Mouse (Mus musculus): ENCODE data around the gene Nes.

Nes gene

DNA sequence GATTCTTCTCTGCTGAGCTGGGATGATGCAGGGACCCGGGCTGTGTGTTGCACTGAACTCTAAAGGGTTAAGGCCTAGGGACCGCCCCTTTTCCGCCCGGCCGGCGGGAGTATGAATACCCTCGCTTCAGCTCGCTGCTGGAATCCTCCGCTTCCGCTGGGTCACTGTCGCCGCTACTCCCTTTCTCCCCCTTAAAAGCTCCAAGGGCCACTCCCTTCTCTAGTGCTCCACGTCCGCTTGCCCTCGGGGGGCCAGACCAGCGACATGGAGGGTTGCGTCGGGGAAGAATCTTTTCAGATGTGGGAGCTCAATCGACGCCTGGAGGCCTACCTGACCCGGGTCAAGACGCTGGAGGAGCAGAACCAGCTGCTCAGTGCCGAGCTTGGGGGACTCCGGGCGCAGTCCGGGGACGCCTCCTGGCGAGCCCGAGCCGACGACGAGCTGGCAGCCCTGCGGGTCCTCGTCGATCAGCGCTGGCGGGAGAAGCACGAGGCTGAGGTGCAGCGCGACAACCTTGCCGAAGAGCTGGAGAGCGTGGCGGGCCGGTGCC is at the start of gene Nes:
TSS of gene Nes (plus strand) at position 140 of the 550 bp plus-strand sequence.
- DNase-seq (ENCODE audit: low spot score), result peak; percentile 38

DNA sequence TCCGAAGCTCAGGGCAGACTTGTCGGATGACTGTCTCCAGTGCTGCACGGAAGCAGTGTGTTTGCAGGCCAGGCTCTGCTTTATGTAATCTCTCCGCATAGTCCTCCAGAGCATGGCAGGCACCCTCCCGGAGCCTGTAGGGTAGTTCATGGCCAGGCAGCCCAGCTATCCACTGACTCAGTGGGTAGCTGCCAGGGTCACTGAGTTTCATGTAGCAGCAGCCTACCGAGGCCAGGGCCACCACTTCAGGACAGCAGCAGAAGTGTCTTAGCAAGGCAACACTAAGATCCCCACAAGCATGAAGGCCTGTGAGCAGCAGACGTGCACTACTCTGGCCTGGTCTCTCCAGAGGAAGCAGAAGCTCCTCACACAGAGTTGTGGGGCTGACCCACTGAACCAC is 45.9 kb upstream of the Nes start:
- DNase-seq (ENCODE audit: low spot score), result no peak

DNA sequence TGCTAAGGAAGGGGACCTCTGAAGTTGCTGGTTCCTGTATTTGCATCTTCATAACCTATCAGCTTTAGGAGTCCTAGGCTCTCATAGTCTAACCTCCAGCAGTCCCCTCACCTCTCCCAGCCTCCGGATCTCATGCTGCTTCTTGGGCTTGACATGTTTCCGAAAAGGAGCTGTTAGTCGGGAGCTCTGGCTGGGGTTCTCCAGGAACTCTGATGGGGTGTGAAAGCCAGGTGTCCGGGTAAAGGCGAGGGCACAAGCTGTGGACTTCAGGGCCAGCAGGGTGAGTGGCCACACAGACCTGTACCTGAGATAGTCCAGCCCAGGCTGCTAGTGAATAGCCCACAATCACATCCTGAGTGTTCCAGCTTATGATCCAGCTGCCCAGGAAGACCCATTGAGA is 43.4 kb upstream of the Nes start:
- DNase-seq (ENCODE audit: low spot score), result no peak

DNA sequence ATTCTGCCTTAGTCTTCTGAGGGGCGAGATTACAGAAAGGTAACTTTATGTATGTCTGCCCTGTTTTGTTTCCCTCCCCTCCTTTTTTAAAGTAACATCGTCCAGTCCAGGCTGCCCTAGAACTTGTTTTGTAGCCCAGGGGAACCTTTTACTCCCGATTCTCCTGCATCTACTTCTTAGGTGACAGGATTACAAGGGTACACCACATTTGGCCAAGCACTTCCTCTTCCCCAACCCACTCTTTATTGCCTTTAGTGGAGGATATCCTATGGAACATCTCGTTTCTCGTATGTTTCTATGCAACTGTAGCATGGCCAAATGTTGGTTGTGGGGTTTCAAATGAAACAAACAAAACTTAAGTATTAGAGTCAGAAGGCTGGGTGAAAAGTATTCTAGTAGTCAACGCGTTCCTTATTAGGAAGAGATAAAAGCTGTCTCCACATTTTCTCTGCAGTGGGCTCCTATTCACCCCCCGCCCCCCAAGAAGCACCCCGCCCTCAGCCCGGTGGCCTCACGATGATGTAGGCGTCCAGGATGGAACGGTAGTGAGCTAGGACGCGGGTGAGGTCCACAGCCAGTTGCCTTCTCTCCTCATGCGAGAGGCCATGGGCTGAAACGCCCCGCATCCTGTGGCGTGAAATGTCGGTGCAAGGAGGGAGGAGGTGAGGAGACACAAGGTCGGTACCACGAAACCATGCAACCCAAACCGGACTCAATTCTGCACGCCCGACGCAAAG is 41.4 kb upstream of the Nes start:
- no peak for DNase-seq (ENCODE audit: low spot score)

DNA sequence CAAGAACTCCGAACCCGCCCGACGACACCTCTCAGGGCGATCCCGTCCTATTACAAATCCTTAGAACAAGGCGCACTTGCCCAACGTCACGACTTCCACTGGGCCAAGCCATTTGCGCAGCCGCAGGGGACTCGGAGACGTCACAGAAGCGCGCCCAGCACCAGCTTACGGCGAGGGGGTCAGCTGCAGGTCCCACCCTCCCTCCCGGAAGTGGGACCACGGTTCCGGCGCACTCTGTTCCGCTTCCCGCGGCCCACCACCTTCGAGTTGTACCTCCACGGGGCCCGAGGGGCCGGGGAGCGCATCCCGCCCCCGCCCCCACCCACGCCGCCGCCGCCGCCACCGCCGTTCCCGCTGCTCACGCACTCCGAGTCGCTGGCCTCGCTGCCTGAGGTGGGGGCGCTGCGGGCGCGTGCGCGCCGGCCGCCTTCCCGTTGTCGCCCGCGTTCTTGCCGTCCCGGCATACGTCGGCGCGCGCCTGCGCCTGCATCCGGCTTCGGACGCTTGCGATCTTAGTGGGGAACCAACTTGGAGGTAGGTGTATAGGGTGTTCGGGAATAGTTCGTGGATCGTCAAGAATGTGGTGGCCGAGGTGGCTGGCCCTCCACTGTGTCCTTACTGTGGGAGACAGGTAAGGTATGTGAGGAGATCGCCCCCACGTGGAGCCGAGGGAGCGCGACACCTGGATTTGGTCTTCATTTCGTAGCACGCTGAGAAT is 40.6 kb upstream of the Nes start, which contains the start of the genes Isg20l2 and Rrnad1:
TSS of gene Isg20l2 (plus strand) at position 237 of the 718 bp plus-strand sequence.
TSS of gene Rrnad1 (minus strand) at position 640 of the 718 bp plus-strand sequence.
- DNase-seq (ENCODE audit: low spot score), result peak; percentile 94

DNA sequence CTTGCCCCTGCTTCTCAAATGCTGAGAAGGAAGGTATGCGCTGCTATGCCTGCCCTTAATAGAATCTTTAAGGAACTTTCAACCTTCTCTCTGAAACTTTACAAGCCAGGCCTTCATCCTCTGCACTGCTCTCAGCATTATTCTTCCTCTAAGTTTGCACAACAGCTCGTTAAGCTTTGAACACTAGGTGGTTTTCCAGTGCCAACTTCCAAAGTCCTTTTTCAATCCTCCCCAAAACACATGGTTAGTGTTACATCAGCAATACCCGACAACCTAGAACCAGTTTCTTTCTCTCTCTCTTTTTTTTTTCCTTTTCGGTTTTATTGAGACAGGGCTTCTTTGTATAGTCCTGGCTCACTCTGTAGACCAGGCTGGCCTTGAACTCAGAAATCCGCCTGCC is 36.9 kb upstream of the Nes start:
- no peak for DNase-seq (ENCODE audit: low spot score)

DNA sequence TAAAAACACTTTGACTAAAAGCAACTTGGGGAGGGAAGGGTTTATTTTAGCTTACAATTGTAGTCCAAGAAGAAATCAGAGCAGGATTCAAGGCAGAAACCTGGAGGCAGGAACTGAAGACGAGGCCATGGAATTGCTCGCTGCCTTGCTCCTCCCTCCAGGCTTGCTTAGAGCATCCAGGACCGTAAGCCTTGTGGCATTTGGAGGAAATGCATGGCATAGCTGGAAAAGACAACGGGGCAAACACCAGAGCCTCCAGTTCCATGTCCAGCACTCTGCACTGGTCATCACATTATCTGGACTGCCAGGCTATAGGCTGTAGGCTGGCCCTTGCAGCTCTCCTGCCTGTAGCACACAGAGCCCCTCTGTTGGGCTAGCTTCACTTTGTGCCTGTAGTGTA is 36.4 kb upstream of the Nes start:
- DNase-seq (ENCODE audit: low spot score), result no peak

DNA sequence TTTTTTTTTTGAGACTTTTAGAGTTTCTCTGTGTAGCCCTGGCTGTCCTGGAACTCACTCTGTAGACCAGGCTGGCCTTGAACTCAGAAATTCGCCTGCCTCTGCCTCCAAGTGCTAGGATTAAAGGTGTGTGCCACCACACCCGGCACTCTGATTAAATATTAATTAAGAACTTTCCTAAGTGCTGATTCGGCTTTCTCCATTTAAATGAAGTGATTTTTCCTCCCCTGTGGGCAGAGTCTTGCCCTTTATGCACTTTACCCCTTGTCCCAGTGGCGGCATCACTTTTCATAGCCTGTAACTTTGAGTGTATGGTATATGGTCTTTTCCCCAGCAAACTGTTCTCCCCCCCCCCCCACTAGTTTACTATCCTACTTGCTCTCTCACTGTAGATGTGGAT is 35.7 kb upstream of the Nes start:
- no peak for DNase-seq (ENCODE audit: low spot score)

DNA sequence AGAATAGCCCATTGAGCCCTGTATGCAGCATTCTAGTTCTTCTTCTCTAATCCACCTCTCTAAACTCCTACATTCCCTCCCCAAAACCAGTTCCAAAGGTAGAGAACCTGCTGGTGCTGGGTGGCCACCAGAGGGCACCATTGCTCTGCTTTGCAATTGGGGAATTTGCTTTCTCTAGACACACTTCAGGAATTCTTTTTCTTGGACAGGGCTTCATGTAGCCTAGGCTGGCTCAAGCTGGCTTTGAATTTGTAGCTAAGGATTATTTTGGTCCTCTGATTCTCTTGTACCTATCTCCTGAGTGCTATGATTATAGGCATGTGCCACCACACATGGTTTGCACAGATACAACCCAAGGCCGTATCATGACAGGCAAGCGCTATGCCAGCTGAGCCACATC is 35.1 kb upstream of the Nes start:
- DNase-seq (ENCODE audit: low spot score), result peak; percentile 88

DNA sequence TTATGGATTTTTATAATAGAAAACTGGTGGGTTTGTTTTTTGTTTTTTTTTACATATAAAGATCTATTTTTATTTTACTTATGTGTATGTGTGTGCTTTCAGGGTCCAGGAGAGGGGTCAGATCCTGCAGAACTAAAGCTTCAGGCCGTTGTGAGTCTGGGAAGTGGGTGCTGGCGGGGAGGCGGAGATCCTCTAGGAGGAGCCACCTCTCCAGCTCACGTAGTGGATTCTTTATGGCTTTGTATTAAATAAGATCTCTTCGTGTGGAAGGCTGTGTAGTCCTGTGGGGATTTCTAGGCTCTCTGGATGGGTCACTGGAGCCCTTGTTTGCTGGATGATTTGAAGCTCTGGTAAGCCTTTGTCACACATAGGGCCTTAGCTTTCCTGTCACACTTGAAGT is 30.3 kb upstream of the Nes start:
- DNase-seq (ENCODE audit: low spot score), result no peak

DNA sequence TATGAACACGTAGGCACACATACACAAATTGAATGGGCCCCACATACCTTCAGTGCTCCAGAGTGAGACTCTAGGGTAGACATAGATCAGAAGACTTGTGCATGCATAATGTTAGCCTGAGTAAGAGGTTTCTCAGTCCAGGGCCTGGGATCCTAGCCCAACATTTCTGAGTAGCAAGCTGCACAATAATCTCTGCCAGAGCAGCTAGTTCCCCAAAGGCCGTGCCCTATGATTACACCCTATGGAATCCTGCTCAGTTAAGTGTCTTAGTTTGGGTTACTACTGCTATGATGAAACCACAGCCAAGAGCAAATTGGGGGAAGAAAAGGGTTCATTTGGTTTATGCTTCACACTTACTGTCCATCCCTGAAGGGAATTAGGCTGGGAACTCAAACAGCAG is 28.4 kb upstream of the Nes start:
- DNase-seq (ENCODE audit: low spot score), result no peak

DNA sequence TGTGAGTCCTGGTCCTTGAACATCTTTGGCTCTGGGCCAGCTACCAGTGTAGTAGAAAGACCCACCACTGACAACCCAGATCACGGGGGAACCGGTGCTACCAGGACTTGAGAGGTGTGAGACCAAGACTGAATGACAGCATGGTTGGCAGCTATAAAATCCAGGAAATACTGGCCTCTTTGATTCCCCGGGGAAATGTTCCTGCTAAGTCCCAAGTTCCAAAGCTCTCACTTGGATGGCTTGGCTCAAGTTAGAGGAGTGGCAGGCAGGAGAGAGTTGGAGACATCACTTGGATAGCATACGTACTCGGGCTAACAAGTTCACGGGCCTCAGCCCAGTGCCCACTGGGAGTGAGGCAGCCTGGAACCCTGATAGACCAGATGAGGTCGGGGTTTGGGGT is 27.3 kb upstream of the Nes start:
- DNase-seq (ENCODE audit: low spot score), result no peak

DNA sequence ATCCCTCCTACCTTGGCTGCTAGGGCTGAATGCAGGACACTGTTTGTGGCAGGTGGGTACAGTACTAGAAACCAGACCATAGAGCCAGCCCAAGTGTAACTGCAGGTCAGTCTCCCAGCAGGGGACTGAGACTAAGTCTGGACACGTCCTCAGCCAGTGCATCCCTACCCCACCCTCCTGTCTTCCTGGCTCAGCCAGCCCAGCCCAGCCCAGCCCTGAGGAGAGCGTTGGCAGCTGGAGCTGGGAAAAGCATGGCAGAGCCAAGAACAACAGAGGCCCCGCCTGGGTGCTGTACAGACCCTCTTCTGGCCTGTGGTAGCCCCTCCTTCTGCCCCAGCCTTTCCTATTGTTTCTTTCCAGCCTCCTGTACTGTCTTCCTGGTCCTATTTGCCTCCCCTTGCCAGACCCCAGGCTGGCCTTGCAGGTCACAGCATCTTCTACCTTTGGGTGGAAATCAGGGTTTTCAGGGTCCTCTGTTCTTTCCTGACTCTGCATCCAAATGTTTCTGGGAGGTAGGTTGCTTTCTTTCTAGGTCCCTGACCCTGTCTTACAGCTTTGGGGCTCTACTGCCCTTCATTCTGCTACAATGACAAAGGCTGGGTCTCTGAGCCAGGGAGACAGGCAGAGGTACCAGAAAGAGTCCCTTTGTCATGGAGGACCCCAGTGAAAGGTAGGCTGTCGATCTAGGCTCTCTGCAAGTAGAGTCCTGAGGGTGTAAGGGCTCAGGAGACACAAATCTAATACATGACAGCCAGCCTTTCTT is 25.9 kb upstream of the Nes start:
- DNase-seq (ENCODE audit: low spot score), result no peak

DNA sequence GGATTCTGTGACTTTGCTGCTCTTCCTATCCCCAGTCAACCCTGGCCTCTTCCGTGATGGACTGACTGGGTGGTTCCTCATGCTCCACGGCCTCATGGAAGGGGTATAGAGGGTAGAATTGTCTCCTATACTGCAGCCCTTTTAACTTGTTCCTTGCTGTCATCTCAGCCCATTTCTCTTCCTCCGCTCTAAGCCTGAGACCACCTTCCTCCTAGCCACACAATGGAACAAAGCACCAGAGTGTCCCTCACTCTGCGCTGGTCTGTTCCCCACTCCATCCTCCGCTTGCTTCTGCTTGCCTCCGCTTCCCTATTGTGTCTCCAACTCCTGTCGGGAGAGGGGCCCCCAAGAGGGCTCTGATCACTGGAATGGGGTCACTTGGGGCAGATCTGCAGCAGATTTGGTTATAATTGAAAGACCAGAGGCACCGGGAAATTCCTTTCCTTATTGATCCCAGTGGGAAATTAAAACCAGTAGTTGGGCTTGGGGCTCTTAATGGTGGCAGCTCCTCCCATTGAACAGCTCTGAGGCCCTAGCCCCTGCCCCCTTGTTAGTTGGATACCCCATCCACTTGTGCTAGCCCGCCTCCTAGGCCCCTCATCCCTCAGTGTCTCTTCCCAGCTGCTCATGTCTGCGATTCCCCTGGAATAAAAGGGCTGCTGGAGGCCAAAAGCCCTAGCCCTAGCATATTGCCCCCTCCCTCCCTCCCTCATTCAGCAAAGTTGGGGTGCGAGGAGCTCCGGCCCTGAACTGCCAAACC is 24.9 kb upstream of the Nes start:
- no peak for DNase-seq (ENCODE audit: low spot score)

DNA sequence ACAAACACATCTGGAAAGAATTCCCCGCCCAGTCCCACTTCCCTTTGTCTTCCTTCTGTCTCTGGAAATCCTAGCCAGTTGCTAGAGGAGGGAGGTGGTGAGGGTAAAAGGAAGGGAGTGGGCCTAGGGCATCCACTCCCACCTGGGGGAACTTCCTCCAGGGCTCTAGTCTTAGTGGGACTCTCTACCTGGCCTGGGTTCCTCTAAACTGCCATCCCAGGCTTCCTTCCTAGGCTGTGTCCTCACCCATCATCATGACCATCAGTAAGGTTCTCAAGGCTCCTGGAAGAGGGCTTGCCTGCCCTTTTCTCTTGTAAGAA is 24.4 kb upstream of the Nes start:
- no peak for DNase-seq (ENCODE audit: low spot score)

DNA sequence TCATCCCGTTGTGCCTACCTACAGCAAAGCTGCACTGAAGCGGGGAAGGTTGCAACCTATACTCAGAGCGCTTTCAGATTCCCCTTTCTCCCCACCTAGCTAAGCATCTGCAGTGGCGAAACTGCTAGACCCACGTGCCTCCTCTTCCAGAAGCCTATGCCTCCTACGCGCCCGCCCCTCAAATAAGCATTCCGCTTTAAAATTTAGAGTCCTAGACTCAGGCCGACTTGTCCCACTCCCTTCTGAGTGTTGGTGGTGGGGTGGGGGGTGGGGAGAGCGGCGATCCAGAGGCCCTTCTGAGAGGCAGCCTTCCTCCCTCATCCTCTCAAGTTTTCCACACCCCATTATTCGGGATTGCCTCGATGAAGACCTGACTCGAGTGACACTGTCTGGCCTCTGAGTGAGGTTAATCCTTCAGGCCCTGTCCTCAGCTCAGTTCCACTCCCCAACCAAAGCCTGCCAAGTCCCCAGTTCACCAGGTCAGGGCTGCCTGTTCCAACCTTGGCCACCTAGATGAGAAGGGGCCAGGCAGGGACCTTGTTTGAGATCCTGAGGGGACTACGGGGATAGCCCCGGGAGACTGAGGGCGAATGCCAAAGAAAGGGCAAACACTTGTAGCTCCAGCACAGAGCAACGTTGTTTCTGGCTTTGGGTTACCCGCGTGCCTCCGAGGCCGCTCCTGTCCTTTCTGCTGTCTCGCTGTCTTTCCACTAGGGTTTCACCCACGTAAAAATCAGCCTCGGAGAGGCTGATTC is 23.6 kb upstream of the Nes start:
- no peak for DNase-seq (ENCODE audit: low spot score)

DNA sequence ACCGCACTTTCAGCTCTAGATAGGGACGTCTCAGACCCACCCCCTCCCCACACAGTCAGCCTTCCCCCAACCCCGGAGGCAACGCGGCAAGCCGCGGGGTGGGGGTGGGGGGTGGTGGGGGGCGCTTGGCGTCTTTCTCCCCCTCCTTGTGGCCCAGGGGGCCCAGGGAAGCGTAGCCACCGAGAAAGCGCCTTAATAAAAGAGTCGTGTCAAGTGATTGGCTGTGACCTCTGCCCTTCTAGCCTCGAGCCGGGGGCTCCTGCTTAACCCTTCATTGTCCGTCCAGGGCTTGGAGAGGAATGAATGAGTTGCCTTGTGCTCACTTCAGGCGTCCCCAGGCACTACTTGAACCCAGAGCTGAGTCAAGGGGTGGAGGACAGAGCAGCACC is 23.1 kb upstream of the Nes start:
- DNase-seq (ENCODE audit: low spot score), result no peak

DNA sequence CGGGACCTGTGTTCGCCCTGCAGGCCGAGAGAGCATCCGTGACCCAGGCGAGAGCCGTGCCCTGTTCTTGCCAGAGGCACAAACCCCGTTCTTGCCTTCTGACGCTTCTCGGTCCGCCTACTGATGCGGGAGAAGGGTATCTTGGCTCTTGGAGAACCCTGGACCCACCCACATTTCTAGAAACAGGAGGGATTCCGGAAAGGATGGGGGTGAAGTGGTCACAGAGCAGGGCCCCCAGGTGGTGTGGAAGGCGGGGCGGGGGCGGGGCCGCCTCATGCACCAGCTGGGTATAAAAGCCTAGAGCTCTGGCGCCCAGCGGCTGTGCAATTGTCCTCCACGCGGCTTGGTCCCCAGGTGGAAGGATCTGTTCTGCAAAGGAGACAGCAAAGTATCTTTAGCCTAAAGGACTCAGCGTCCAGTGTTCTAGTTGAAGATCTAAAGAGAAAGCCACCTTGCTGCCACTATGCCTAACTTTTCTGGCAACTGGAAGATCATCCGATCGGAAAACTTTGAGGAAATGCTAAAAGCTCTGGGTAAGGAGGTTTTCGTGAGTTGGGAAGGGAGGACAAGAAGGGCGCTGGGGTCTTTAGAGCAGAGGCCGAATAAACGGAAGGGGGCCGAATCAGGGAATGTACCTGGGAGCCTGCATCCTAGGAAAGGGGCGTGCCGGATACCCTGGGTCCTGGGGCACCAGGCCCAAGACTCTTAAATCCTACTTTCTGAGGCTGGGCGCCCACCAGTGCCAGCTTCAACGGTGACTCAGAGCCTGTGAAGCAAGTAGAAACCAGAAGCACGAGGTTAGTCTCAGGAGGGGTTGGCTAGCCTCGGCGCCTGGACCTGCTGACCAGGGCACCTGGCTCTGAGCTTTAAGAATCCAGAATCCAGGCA is 22.3 kb upstream of the Nes start, which contains the start of gene Crabp2:
TSS of gene Crabp2 (plus strand) at position 289 of the 888 bp plus-strand sequence.
- no peak for DNase-seq (ENCODE audit: low spot score)

DNA sequence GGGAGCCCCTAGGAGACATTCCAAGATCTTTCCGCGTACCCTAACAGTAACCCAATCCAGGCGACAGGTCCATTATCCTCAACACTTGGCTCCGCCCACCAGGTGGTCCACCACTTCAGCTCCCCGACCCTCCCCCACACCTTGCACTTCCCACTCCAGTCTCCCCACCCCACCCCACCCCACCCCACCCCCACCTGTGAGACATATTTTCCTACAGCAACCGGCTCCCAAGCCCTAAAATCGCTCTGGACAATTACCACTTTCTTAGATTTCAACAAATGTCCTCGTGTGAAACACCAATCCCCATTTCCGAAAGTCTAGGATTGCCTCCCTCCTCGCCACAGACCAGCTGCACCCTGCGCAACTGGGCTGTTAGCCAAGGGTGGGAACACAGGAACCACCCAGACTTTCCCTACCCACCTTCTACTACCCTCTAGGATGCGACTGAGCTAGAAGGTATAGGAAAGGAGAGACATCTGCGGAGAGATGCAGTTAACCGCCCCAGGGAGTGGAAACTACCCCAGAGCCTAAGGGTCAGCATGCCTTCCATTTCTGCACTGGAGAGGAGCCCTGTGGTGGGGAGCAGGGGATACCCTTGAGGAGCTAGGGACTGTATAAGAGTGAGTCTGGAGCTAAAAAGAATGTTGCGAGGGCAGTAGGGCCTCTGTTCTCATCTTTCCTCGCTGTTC is 21.5 kb upstream of the Nes start:
- DNase-seq (ENCODE audit: low spot score), result no peak
